ENCODE assay signal across 9 mouse cellular contexts in genomic region chr4:111327760-111328373, GRCm38 (mm10).
A peak's percentile ranks its signal among the peaks of the same experiment; 100 is the strongest.
DNase-seq lines count a peak whose midpoint lies in the region; ATAC-seq and TF ChIP-seq lines count a peak whose summit lies in the region.
"Had no signal": no experiment of that assay in that cellular context is flagged by ENCODE, and none has a peak within 500 bp of the region (broad histone marks: within the 10 kb centered on the region; RNA-seq: fewer than 3 reads in every experiment).

No protein-coding gene starts in this region.

- H3K4me3 ChIP-seq in limb, embryonic 14.5 days (replicated peaks; ENCODE audit: low read length), result no peak overlapping the region
- H3K4me3 ChIP-seq in limb, embryonic 10.5 days, result no peak overlapping the region
- no peak overlapping the region for H3K4me3 ChIP-seq in hindbrain, embryonic 15.5 days
- H3K4me3 ChIP-seq in midbrain, embryonic 13.5 days (replicated peaks), result no peak overlapping the region

- H3K9me3 ChIP-seq in limb, embryonic 14.5 days (ENCODE audit: control insufficient read depth, low read length), result no peaks in the 10 kb centered on the region
- H3K9me3 ChIP-seq in limb, embryonic 10.5 days (replicated peaks), result no peaks in the 10 kb centered on the region
- no peaks in the 10 kb centered on the region for H3K9me3 ChIP-seq in hindbrain, embryonic 15.5 days
- no peaks in the 10 kb centered on the region for H3K9me3 ChIP-seq in midbrain, embryonic 13.5 days

- no peak overlapping the region for H3K9ac ChIP-seq in limb, embryonic 14.5 days (ENCODE audit: low read depth, low read length, severe bottlenecking)
- H3K9ac ChIP-seq in hindbrain, embryonic 15.5 days, result no peak overlapping the region
- H3K9ac ChIP-seq in midbrain, embryonic 13.5 days (replicated peaks), result no peak overlapping the region

- no peak for ATAC-seq in limb, embryonic 14.5 days (ENCODE audit: low FRiP score, low read depth)
- ATAC-seq in hindbrain, embryonic 15.5 days (ENCODE audit: low FRiP score, low read depth), result peak; percentile 66; the same call in 1 of the 2 replicates
- peak; percentile 83; the same call in 1 of the 2 replicates for ATAC-seq in midbrain, embryonic 13.5 days
- ATAC-seq in erythroid progenitor cell, adult 5-6 weeks (replicated peaks; ENCODE audit: low FRiP score, poor library complexity, severe bottlenecking), result no peak

- H3K27ac ChIP-seq in limb, embryonic 14.5 days (replicated peaks; ENCODE audit: low read depth, low read length), result no peak overlapping the region
- H3K27ac ChIP-seq in limb, embryonic 10.5 days, result no peak overlapping the region
- H3K27ac ChIP-seq in hindbrain, embryonic 15.5 days (replicated peaks), result no peak overlapping the region
- no peak overlapping the region for H3K27ac ChIP-seq in midbrain, embryonic 13.5 days
- H3K27ac ChIP-seq: macrophage had no signal

- H3K4me2 ChIP-seq in limb, embryonic 14.5 days (replicated peaks; ENCODE audit: low read depth, low read length, severe bottlenecking), result no peak overlapping the region
- H3K4me2 ChIP-seq in hindbrain, embryonic 15.5 days, result peak overlapping the region; percentile 22
- H3K4me2 ChIP-seq in midbrain, embryonic 13.5 days (replicated peaks), result 0 out of 2 replicates have a peak overlapping the region, but pooled peaks have one; percentile 4

- H3K36me3 ChIP-seq in limb, embryonic 14.5 days (ENCODE audit: control insufficient read depth, insufficient read depth, low read length), result no peaks in the 10 kb centered on the region
- H3K36me3 ChIP-seq in limb, embryonic 10.5 days, result no peaks in the 10 kb centered on the region
- H3K36me3 ChIP-seq in hindbrain, embryonic 15.5 days, result no peaks in the 10 kb centered on the region
- H3K36me3 ChIP-seq in midbrain, embryonic 13.5 days, result no peaks in the 10 kb centered on the region

- H3K4me1 ChIP-seq in limb, embryonic 14.5 days (ENCODE audit: control insufficient read depth, insufficient read depth, low read length), result no peaks in the 10 kb centered on the region; the same call in 1 of the 2 replicates
- peaks cover 7% of the 10 kb centered on the region for H3K4me1 ChIP-seq in limb, embryonic 10.5 days
- H3K4me1 ChIP-seq in hindbrain, embryonic 15.5 days (replicated peaks), result no peaks in the 10 kb centered on the region
- no peaks in the 10 kb centered on the region for H3K4me1 ChIP-seq in midbrain, embryonic 13.5 days (replicated peaks)

- peak; percentile 21 for DNase-seq in adrenal gland, postnatal 14 days
- DNase-seq in adrenal gland, adult 2 months, result no peak
- peak; percentile 81 for DNase-seq in limb, embryonic 14.5 days (ENCODE audit: low spot score)
- DNase-seq in limb, embryonic 10.5 days (ENCODE audit: low spot score), result no peak
- DNase-seq in adipocyte (ENCODE audit: low spot score), result peak; percentile 7

- H3K27me3 ChIP-seq in limb, embryonic 14.5 days (ENCODE audit: control insufficient read depth, insufficient read depth, low read length), result no peaks in the 10 kb centered on the region
- H3K27me3 ChIP-seq in limb, embryonic 10.5 days (ENCODE audit: low read depth, poor library complexity, severe bottlenecking), result no peaks in the 10 kb centered on the region
- no peaks in the 10 kb centered on the region for H3K27me3 ChIP-seq in hindbrain, embryonic 15.5 days
- H3K27me3 ChIP-seq in midbrain, embryonic 13.5 days, result no peaks in the 10 kb centered on the region

- TF ChIP-seq POLR2A in limb, embryonic 14.5 days (IDR thresholded peaks at IDR 0.05; ENCODE audit: borderline replicate concordance, extremely low read depth, insufficient read depth, insufficient read length), result no peak

- WGBS in limb, embryonic 14.5 days, result 63% methylated on average over 11 of the region's 11 CpGs
- 75% methylated on average over 11 of the region's 11 CpGs for WGBS in limb, embryonic 10.5 days
- WGBS in hindbrain, embryonic 15.5 days, result 64% methylated on average over 11 of the region's 11 CpGs
- 71% methylated on average over 11 of the region's 11 CpGs for WGBS in midbrain, embryonic 13.5 days

Comparison
In these comparisons a context has a peak if more than half of its experiments do, and no peak if none do; other contexts are left out.
1. DNase-seq: peak in adrenal gland, postnatal 14 days (single experiment), limb, embryonic 14.5 days (single experiment) and adipocyte (single experiment); none in adrenal gland, adult 2 months (single experiment) and limb, embryonic 10.5 days (single experiment).
2. ATAC-seq: peak in hindbrain, embryonic 15.5 days (single experiment) and midbrain, embryonic 13.5 days (single experiment); none in limb, embryonic 14.5 days (single experiment) and erythroid progenitor cell, adult 5-6 weeks (single experiment).